ENCODE assay signal across 7 mouse cellular contexts in the genomic region with DNA sequence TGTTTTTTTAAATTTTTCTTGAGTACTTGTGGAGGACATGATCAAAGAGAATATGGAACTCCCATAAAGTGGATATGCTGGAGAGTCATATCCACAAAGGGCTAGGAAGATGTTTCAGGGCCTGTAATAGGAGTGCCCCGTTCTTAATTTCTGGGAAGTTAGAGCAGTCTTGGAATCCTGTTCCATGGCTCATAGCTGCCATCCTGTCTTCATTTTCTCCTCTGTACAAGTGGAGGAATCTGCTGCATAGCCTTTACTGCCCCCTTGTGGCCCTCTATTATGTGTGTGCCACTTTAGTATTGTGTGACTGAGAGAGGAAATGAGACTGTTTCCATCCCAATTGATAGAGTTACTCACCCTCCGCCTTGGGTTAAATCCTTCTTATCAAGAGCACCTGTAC.
DNase-seq lines count a peak whose midpoint lies in the region; TF ChIP-seq lines count a peak whose summit lies in the region.

No protein-coding gene starts in this region.

- H3K9ac ChIP-seq in ES-E14 (ENCODE audit: insufficient read depth, low read depth, low read length, poor library complexity, severe bottlenecking), result no peak overlapping the region

- peak; percentile 47; the same call in 1 of the 2 replicates for TF ChIP-seq CTCF in cerebellum, adult 2 months (IDR thresholded peaks at IDR 0.05; ENCODE audit: borderline replicate concordance, insufficient read depth, low read depth, low read length)
- peak; percentile 89 for TF ChIP-seq CTCF in layer of hippocampus, adult 2 months (conservative IDR thresholded peaks at IDR 0.05)

- no peak overlapping the region for H3K4me3 ChIP-seq in ES-E14 (ENCODE audit: insufficient read depth in 1 of 2, low read depth in 1 of 2, low read length in 2 of 2, poor library complexity in 1 of 2, severe bottlenecking in 1 of 2)
- no peak overlapping the region for H3K4me3 ChIP-seq in cerebellum, adult 2 months (replicated peaks; ENCODE audit: insufficient read depth, low read depth, low read length)
- no peak overlapping the region for H3K4me3 ChIP-seq in layer of hippocampus, adult 2 months

- 29% methylated on average over 2 of the region's 2 CpGs for WGBS in cerebellum, adult 2 months

- peak; percentile 48 to 56 for DNase-seq in B cell, adult 2 months
- peak; percentile 62 for DNase-seq in ES-E14 (ENCODE audit: low read depth, low spot score)
- DNase-seq in cerebellum, adult 2 months, result peak; percentile 61 to 68
- DNase-seq in frontal cortex, postnatal 36 days (ENCODE audit: low spot score in 2 of 2), result peak; percentile 57 to 82
- DNase-seq in layer of hippocampus, adult 2 months (ENCODE audit: low spot score in 2 of 2), result peak; percentile 73 to 88
- peak; percentile 83 for DNase-seq in lung, postnatal 25 days (ENCODE audit: low spot score)
- DNase-seq in right cerebral cortex, postnatal 25 days, result peak; percentile 49

- H3K27ac ChIP-seq in ES-E14 (ENCODE audit: insufficient read depth, low read depth, low read length, poor library complexity, severe bottlenecking), result no peak overlapping the region
- H3K27ac ChIP-seq in cerebellum, adult 2 months (ENCODE audit: insufficient read depth, low read length), result no peak overlapping the region
- H3K27ac ChIP-seq in layer of hippocampus, adult 2 months, result no peak overlapping the region

- no peaks in the 10 kb centered on the region for H3K27me3 ChIP-seq in cerebellum, adult 2 months (ENCODE audit: control insufficient read depth, insufficient read depth, low read length)

- TF ChIP-seq POLR2A in cerebellum, adult 2 months (IDR thresholded peaks at IDR 0.05; ENCODE audit: borderline replicate concordance, insufficient read depth, low read length), result no peak

- no peaks in the 10 kb centered on the region for H3K36me3 ChIP-seq in ES-E14 (ENCODE audit: control insufficient read depth, insufficient read depth, low read length, poor library complexity, severe bottlenecking)

- in situ Hi-C loops in ES-E14 (cut with MboI; ENCODE audit: low sequenced_read_pairs in 2 of 2, unreplicated experiment in 2 of 2), result loop anchor here in 1 of 2 experiments (5.0 kb wide), 1 partner anchor 256 kb away; no protein-coding TSS in a partner anchor

- no peaks in the 10 kb centered on the region for H3K4me1 ChIP-seq in ES-E14 (ENCODE audit: control insufficient read depth in 2 of 2, insufficient read depth in 2 of 2, low read length in 2 of 2, poor library complexity in 1 of 2)
- no peaks in the 10 kb centered on the region for H3K4me1 ChIP-seq in cerebellum, adult 2 months (ENCODE audit: control insufficient read depth, insufficient read depth, low read length)

- H3K9me3 ChIP-seq in ES-E14 (ENCODE audit: control insufficient read depth, insufficient read depth, low read depth, low read length), result no peaks in the 10 kb centered on the region

TF ChIP-seq in ES-E14, 5 proteins besides CTCF, POLR2A, EP300 and RAD21:
- TF ChIP-seq MAFK (IDR thresholded peaks at IDR 0.05; ENCODE audit: insufficient read depth, low read depth, low read length) (no peak), ZC3H11A (IDR thresholded peaks at IDR 0.05; ENCODE audit: borderline replicate concordance, low read depth, low read length) (peak; percentile 71; the same call in 1 of the 2 replicates)
